Mouse (Mus musculus) liver, adult 2 months (tissue): Measurements from ENCODE around the gene Wdr3.

Source experiments
- CTCF ChIP-seq: fragments of 200-500 bp; IDR thresholded peaks from 2 replicates; pipeline ENCODE4 v1.5.1; 2011; ENCODE audit warnings: low read depth, low read length, control low read depth
- POLR2A ChIP-seq: fragments of 200-500 bp; IDR thresholded peaks from 2 replicates; pipeline ENCODE4 v1.6.1; 2011; ENCODE audit warnings: low read length, control low read depth; ENCODE audit not compliant: insufficient read depth; ENCODE audit errors: extremely low read depth

- TF ChIP-seq POLR2A (no peak), CTCF (no peak)
These were observed 2.8 kb upstream of the Wdr3 start for GRCm38 (mm10) chr3:100164991-100165390.
